ENCODE assay signal across 9 mouse cellular contexts in genomic region chr8:71654600-71654999, GRCm38 (mm10). TPM values are rescaled to one million over a fixed set of nuclear protein-coding genes. Genes with fewer than 3 reads are reported as not detected.
DNase-seq lines count a peak whose midpoint lies in the region; ATAC-seq and TF ChIP-seq lines count a peak whose summit lies in the region.
"Had no signal": no experiment of that assay in that cellular context is flagged by ENCODE, and none has a peak within 500 bp of the region (broad histone marks: within the 10 kb centered on the region; RNA-seq: fewer than 3 reads in every experiment).

No protein-coding gene starts in this region.

- H3K27ac ChIP-seq in heart, embryonic 12.5 days (ENCODE audit: poor library complexity, severe bottlenecking): no peak overlapping the region
- H3K27ac ChIP-seq in heart, adult 2 months: no peak overlapping the region
- H3K27ac ChIP-seq in hindbrain, embryonic 14.5 days: no peak overlapping the region
- no peak overlapping the region for H3K27ac ChIP-seq in liver, embryonic 16.5 days (ENCODE audit: low read length)
- H3K27ac ChIP-seq in stomach, embryonic 14.5 days (ENCODE audit: low read length): no peak overlapping the region

- H3K79me2 ChIP-seq in heart, adult 2 months (replicated peaks; ENCODE audit: control insufficient read depth, insufficient read depth, low read length): no peaks in the 10 kb centered on the region

- intact Hi-C loops in heart, adult 2 months (cut with DNase I): no loop called here

- ATAC-seq in heart, embryonic 12.5 days (ENCODE audit: insufficient number of reproducible peaks, low FRiP score): peak; percentile 16; the same call in 1 of the 2 replicates
- peak; percentile 26; the same call in 1 of the 2 replicates for ATAC-seq in hindbrain, embryonic 14.5 days (ENCODE audit: low FRiP score)
- peak; percentile 32; the same call in 1 of the 2 replicates for ATAC-seq in liver, embryonic 16.5 days (ENCODE audit: low read depth)
- peak; percentile 68; the same call in 1 of the 2 replicates for ATAC-seq in stomach, embryonic 14.5 days (ENCODE audit: insufficient number of reproducible peaks, insufficient read depth, low FRiP score, low read depth)

- H3K4me2 ChIP-seq in heart, embryonic 12.5 days: peak overlapping the region; percentile 45
- 0 out of 2 replicates have a peak overlapping the region, but pooled peaks have one; percentile 4 for H3K4me2 ChIP-seq in hindbrain, embryonic 14.5 days (replicated peaks)
- H3K4me2 ChIP-seq in liver, embryonic 16.5 days (ENCODE audit: low read depth, low read length): peak overlapping the region; percentile 30; the same call in 1 of the 2 replicates
- H3K4me2 ChIP-seq in stomach, embryonic 14.5 days (replicated peaks; ENCODE audit: low read depth, low read length): peak overlapping the region; percentile 34

- peak overlapping the region; percentile 15; the same call in 1 of the 2 replicates for H3K4me3 ChIP-seq in heart, embryonic 12.5 days
- H3K4me3 ChIP-seq in heart, adult 2 months: no peak overlapping the region
- peak overlapping the region; percentile 6; the same call in 1 of the 2 replicates for H3K4me3 ChIP-seq in hindbrain, embryonic 14.5 days (replicated peaks; ENCODE audit: low read length)
- H3K4me3 ChIP-seq in liver, embryonic 16.5 days (ENCODE audit: low read depth, low read length): no peak overlapping the region
- H3K4me3 ChIP-seq in stomach, embryonic 14.5 days (ENCODE audit: low read depth, low read length): no peak overlapping the region

- no peak for TF ChIP-seq POLR2A in heart, adult 2 months (IDR thresholded peaks at IDR 0.05; ENCODE audit: insufficient read depth, low read depth, low read length)

- no peak overlapping the region for H3K9ac ChIP-seq in heart, embryonic 12.5 days
- no peak overlapping the region for H3K9ac ChIP-seq in heart, adult 2 months (ENCODE audit: low read depth, low read length)
- H3K9ac ChIP-seq in hindbrain, embryonic 14.5 days: no peak overlapping the region
- no peak overlapping the region for H3K9ac ChIP-seq in liver, embryonic 16.5 days (ENCODE audit: low read depth, low read length)
- H3K9ac ChIP-seq in stomach, embryonic 14.5 days (replicated peaks; ENCODE audit: low read depth, low read length): no peak overlapping the region

- H3K27me3 ChIP-seq in heart, embryonic 12.5 days (replicated peaks): peaks cover 90% of the 10 kb centered on the region
- H3K27me3 ChIP-seq in heart, adult 2 months (ENCODE audit: control insufficient read depth, insufficient read depth, low read length): peaks cover 2% of the 10 kb centered on the region
- peaks cover 42% of the 10 kb centered on the region for H3K27me3 ChIP-seq in hindbrain, embryonic 14.5 days (ENCODE audit: control insufficient read depth, insufficient read depth, low read length)
- peaks cover 44% of the 10 kb centered on the region for H3K27me3 ChIP-seq in liver, embryonic 16.5 days (ENCODE audit: control insufficient read depth, insufficient read depth, low read depth, low read length)
- H3K27me3 ChIP-seq in stomach, embryonic 14.5 days (ENCODE audit: control insufficient read depth, insufficient read depth, low read length): peaks cover 14% of the 10 kb centered on the region

- WGBS in heart, embryonic 12.5 days: 3% methylated on average over 24 of the region's 24 CpGs
- 6% methylated on average over 24 of the region's 24 CpGs for WGBS in heart, adult 2 months
- WGBS in hindbrain, embryonic 14.5 days: 2% methylated on average over 24 of the region's 24 CpGs
- WGBS in liver, embryonic 16.5 days (ENCODE audit: insufficient replicate concordance): 2% methylated on average over 24 of the region's 24 CpGs
- WGBS in stomach, embryonic 14.5 days: 1% methylated on average over 24 of the region's 24 CpGs

- no peak for DNase-seq in heart, adult 2 months
- DNase-seq in c-Kit-positive CD71-positive TER-119-negative erythroid progenitor cells, embryonic 14.5 days (ENCODE audit: low read depth): peak; percentile 41
- DNase-seq in hindbrain, embryonic 14.5 days (ENCODE audit: low spot score): no peak
- DNase-seq in left cerebral cortex, adult 9 months (ENCODE audit: low spot score in 2 of 2): no peak
- no peak for DNase-seq in layer of hippocampus, adult 9-11 months

- H3K36me3 ChIP-seq in heart, embryonic 12.5 days: no peaks in the 10 kb centered on the region
- no peaks in the 10 kb centered on the region for H3K36me3 ChIP-seq in heart, adult 2 months (ENCODE audit: control insufficient read depth, insufficient read depth, low read length)
- H3K36me3 ChIP-seq in hindbrain, embryonic 14.5 days (replicated peaks; ENCODE audit: control insufficient read depth, insufficient read depth): peaks cover 78% of the 10 kb centered on the region
- H3K36me3 ChIP-seq in liver, embryonic 16.5 days (ENCODE audit: control insufficient read depth, insufficient read depth): no peaks in the 10 kb centered on the region
- no peaks in the 10 kb centered on the region for H3K36me3 ChIP-seq in stomach, embryonic 14.5 days (ENCODE audit: control insufficient read depth, insufficient read depth, low read length)
- H3K36me3 ChIP-seq: G1E had no signal

- TF ChIP-seq EP300 in heart, adult 2 months (IDR thresholded peaks at IDR 0.05; ENCODE audit: insufficient read depth, low read depth, low read length): no peak

- no peak for TF ChIP-seq CTCF in heart, adult 2 months (IDR thresholded peaks at IDR 0.05)

- H3K4me1 ChIP-seq in heart, embryonic 12.5 days (replicated peaks): peaks cover 5% of the 10 kb centered on the region
- H3K4me1 ChIP-seq in heart, adult 2 months (ENCODE audit: control insufficient read depth, insufficient read depth, low read length): no peaks in the 10 kb centered on the region
- H3K4me1 ChIP-seq in hindbrain, embryonic 14.5 days (replicated peaks; ENCODE audit: control insufficient read depth, insufficient read depth, low read length): no peaks in the 10 kb centered on the region
- peaks cover 4% of the 10 kb centered on the region for H3K4me1 ChIP-seq in liver, embryonic 16.5 days (ENCODE audit: control insufficient read depth, low read depth, low read length)
- 0 out of 2 replicates have a peak, but pooled peaks cover 4% of the 10 kb centered on the region for H3K4me1 ChIP-seq in stomach, embryonic 14.5 days (ENCODE audit: control insufficient read depth, insufficient read depth, low read length)

- H3K9me3 ChIP-seq in heart, embryonic 12.5 days (replicated peaks): no peaks in the 10 kb centered on the region
- no peaks in the 10 kb centered on the region for H3K9me3 ChIP-seq in hindbrain, embryonic 14.5 days (ENCODE audit: control insufficient read depth, low read length)
- no peaks in the 10 kb centered on the region for H3K9me3 ChIP-seq in liver, embryonic 16.5 days (replicated peaks; ENCODE audit: control insufficient read depth, low read length)
- no peaks in the 10 kb centered on the region for H3K9me3 ChIP-seq in stomach, embryonic 14.5 days (ENCODE audit: control insufficient read depth, low read depth, low read length)
- H3K9me3 ChIP-seq: G1E had no signal

RNA-seq across cellular contexts. Expression of gene Unc13a, which starts 17.0 kb away (rescaled TPM):
- 0.47 and 0.64 TPM in 2 replicates for polyA plus RNA-seq in heart, embryonic 12.5 days (2016; fragmentation: Nextera tagmentation; extraction: Ambion mirVana)
- total RNA-seq in heart, adult 2 months (2021): under 1 TPM; 0.61 to 0.86 TPM
- polyA plus RNA-seq in heart, adult 2 months (2012; rRNA removed): 1.4 and 1.8 TPM in 2 replicates
- 16.6 and 16.7 TPM in 2 replicates for polyA plus RNA-seq in hindbrain, embryonic 14.5 days (2014; fragmentation: Nextera tagmentation; extraction: Ambion mirVana)
- polyA plus RNA-seq in liver, embryonic 16.5 days (2015; fragmentation: Nextera tagmentation; extraction: Ambion mirVana): 0.15 and 0.20 TPM in 2 replicates
- 1.4 and 1.7 TPM in 2 replicates for polyA plus RNA-seq in stomach, embryonic 14.5 days (2014; fragmentation: Nextera tagmentation; extraction: Ambion mirVana)

RNA-seq across cellular contexts. Expression of gene Jak3, which starts 21.5 kb away (rescaled TPM):
- 10.6 and 11.8 TPM in 2 replicates for polyA plus RNA-seq in heart, embryonic 12.5 days (2016; fragmentation: Nextera tagmentation; extraction: Ambion mirVana)
- total RNA-seq in heart, adult 2 months (2021): 1 to 10 TPM; 8.1 to 8.6 TPM
- 23.3 and 24.0 TPM in 2 replicates for polyA plus RNA-seq in heart, adult 2 months (2012; rRNA removed)
- polyA plus RNA-seq in hindbrain, embryonic 14.5 days (2014; fragmentation: Nextera tagmentation; extraction: Ambion mirVana): 5.4 TPM in 2 replicates
- polyA plus RNA-seq in liver, embryonic 16.5 days (2015; fragmentation: Nextera tagmentation; extraction: Ambion mirVana): 5.7 and 6.3 TPM in 2 replicates
- 5.4 and 6.0 TPM in 2 replicates for polyA plus RNA-seq in stomach, embryonic 14.5 days (2014; fragmentation: Nextera tagmentation; extraction: Ambion mirVana)

RNA-seq across cellular contexts. Expression of gene Insl3, which starts 34.4 kb away (rescaled TPM):
- 2.0 and 2.4 TPM in 2 replicates for polyA plus RNA-seq in heart, embryonic 12.5 days (2016; fragmentation: Nextera tagmentation; extraction: Ambion mirVana)
- total RNA-seq in heart, adult 2 months (2021): 1 to 10 TPM; 4.0 to 4.1 TPM
- polyA plus RNA-seq in heart, adult 2 months (2012; rRNA removed): 16.3 and 19.3 TPM in 2 replicates
- 1.4 and 1.5 TPM in 2 replicates for polyA plus RNA-seq in hindbrain, embryonic 14.5 days (2014; fragmentation: Nextera tagmentation; extraction: Ambion mirVana)
- 1.6 and 2.2 TPM in 2 replicates for polyA plus RNA-seq in liver, embryonic 16.5 days (2015; fragmentation: Nextera tagmentation; extraction: Ambion mirVana)
- polyA plus RNA-seq in stomach, embryonic 14.5 days (2014; fragmentation: Nextera tagmentation; extraction: Ambion mirVana): 1.3 and 1.7 TPM in 2 replicates

RNA-seq across cellular contexts. Expression of gene Colgalt1, which starts 43.8 kb away (rescaled TPM):
- 60.7 and 61.4 TPM in 2 replicates for polyA plus RNA-seq in heart, embryonic 12.5 days (2016; fragmentation: Nextera tagmentation; extraction: Ambion mirVana)
- total RNA-seq in heart, adult 2 months (2021): 10 to 100 TPM; 39.3 to 39.6 TPM
- 55.8 and 76.6 TPM in 2 replicates for polyA plus RNA-seq in heart, adult 2 months (2012; rRNA removed)
- 62.4 and 66.0 TPM in 2 replicates for polyA plus RNA-seq in hindbrain, embryonic 14.5 days (2014; fragmentation: Nextera tagmentation; extraction: Ambion mirVana)
- polyA plus RNA-seq in liver, embryonic 16.5 days (2015; fragmentation: Nextera tagmentation; extraction: Ambion mirVana): 18.5 and 22.5 TPM in 2 replicates
- 87.6 and 89.1 TPM in 2 replicates for polyA plus RNA-seq in stomach, embryonic 14.5 days (2014; fragmentation: Nextera tagmentation; extraction: Ambion mirVana)

RNA-seq across cellular contexts. Expression of gene B3gnt3, which starts 47.0 kb away (rescaled TPM):
- polyA plus RNA-seq in heart, embryonic 12.5 days (2016; fragmentation: Nextera tagmentation; extraction: Ambion mirVana): 3.4 and 3.7 TPM in 2 replicates
- total RNA-seq in heart, adult 2 months (2021): 1 to 10 TPM; 6.1 to 6.4 TPM
- polyA plus RNA-seq in heart, adult 2 months (2012; rRNA removed): 5.4 and 8.6 TPM in 2 replicates
- 0.21 and 0.41 TPM in 2 replicates for polyA plus RNA-seq in hindbrain, embryonic 14.5 days (2014; fragmentation: Nextera tagmentation; extraction: Ambion mirVana)
- polyA plus RNA-seq in liver, embryonic 16.5 days (2015; fragmentation: Nextera tagmentation; extraction: Ambion mirVana): 4.9 and 5.5 TPM in 2 replicates
- polyA plus RNA-seq in stomach, embryonic 14.5 days (2014; fragmentation: Nextera tagmentation; extraction: Ambion mirVana): 4.7 and 5.4 TPM in 2 replicates
- polyA plus RNA-seq: G1E had no signal

Comparison
In these comparisons a context has a peak if more than half of its experiments do, and no peak if none do; other contexts are left out.
1. H3K4me3 ChIP-seq: peak in heart, embryonic 12.5 days (single experiment) and hindbrain, embryonic 14.5 days (single experiment); none in heart, adult 2 months (single experiment), liver, embryonic 16.5 days (single experiment) and stomach, embryonic 14.5 days (single experiment).
2. ATAC-seq: peak in every context shown above with its lines; median percentile 68 in stomach, embryonic 14.5 days; 32 in liver, embryonic 16.5 days; 26 in hindbrain, embryonic 14.5 days; 16 in heart, embryonic 12.5 days.
3. Peak in every context shown above with its lines, with median percentiles within 50 percentile points of each other: H3K4me2 ChIP-seq.